Mouse (Mus musculus): ENCODE measurements at regions not wholly inside any gene's neighbourhood (a gene's known extent, or its start where the extent isn't known, plus 50 kb on each side); places are given as distances from the start of the nearest gene placed in this dataset.

DNA sequence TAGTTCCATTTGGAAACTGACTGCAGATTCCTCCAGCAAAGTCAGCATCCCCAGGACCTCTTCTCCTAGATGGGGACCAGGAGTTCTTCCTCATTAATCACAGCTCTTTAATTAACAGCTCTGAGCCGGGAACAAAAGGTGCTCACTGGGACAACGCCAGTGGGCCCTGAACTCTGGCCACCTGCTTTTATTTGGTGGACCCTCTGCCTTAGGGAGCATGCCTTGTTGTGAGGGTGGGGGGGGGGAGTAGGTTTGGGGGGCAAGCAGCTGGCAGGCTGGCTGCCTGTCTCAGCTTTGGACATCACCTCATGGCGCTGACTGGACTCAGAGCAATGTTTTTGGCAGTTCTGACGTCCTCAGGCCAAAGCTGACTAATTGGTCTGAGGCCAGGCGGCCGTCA, 154.8 kb downstream of the Dhx35 start:
- TF ChIP-seq CTCF (IDR thresholded peaks at IDR 0.05; ENCODE audit: low read depth, low read length) (no peak), POLR2A (IDR thresholded peaks at IDR 0.05; ENCODE audit: insufficient read depth, low read length) (no peak), EP300 (IDR thresholded peaks at IDR 0.05; ENCODE audit: insufficient read depth, low read depth, low read length) (no peak)

All from ES-Bruce4 (cell line).